Mouse (Mus musculus) G1E (cell line): Measurements from ENCODE around the gene Mphosph9. TPM values are rescaled to one million over a fixed set of nuclear protein-coding genes. Genes with fewer than 3 reads are reported as not detected.
"Not testable (repeated sequence)": the region's sequence is repeated elsewhere in the genome, so short reads cannot be mapped to it uniquely, and the experiment has no call there.

Source experiments
- ATAC-seq: 2 replicates; pipeline ENCODE4 v1.8.0; 2016; ENCODE audit warnings: mild to moderate bottlenecking; ENCODE audit not compliant: insufficient number of reproducible peaks, poor library complexity, low FRiP score, severe bottlenecking; ENCODE audit errors: extremely low read depth
- DNase-seq: peaks from one replicate; pipeline ENCODE4 v3.0.0; 2012; ENCODE audit warnings: low spot score
- H3K27me3 ChIP-seq: 2 replicates; pipeline ENCODE4 v1.6.1; 2012; ENCODE audit warnings: mild to moderate bottlenecking, low read length, inconsistent platforms; ENCODE audit not compliant: insufficient read depth
- H3K36me3 ChIP-seq: replicated peaks from 2 replicates; pipeline ENCODE3; 2012; ENCODE audit warnings: mild to moderate bottlenecking, inconsistent platforms
- H3K4me1 ChIP-seq: 2 replicates; pipeline ENCODE4 v1.6.1; 2012; ENCODE audit warnings: low read depth, low read length, inconsistent platforms, mixed read lengths; ENCODE audit not compliant: insufficient read depth
- H3K4me3 ChIP-seq: 2 replicates; pipeline ENCODE4 v1.5.1; 2012; ENCODE audit warnings: low read depth, mild to moderate bottlenecking, inconsistent platforms, low read length, moderate library complexity, mixed read lengths
- H3K9me3 ChIP-seq: replicated peaks from 2 replicates; pipeline ENCODE4 v1.6.1; 2012; ENCODE audit warnings: inconsistent platforms
- CTCF ChIP-seq: IDR thresholded peaks from 2 replicates; pipeline ENCODE4 v1.5.1; 2012; ENCODE audit warnings: low read depth, low read length, inconsistent platforms, mixed read lengths
- GATA1 ChIP-seq: IDR thresholded peaks from 2 replicates; pipeline ENCODE4 v1.6.1; 2012; ENCODE audit warnings: borderline replicate concordance, low read length, inconsistent platforms, mixed read lengths
- GATA2 ChIP-seq: IDR thresholded peaks from 2 replicates; pipeline ENCODE4 v1.6.1; 2012; ENCODE audit warnings: low read depth, low read length, inconsistent platforms, borderline replicate concordance
- POLR2AphosphoS5 ChIP-seq: IDR thresholded peaks from 2 replicates; pipeline ENCODE4 v1.6.1; 2012; ENCODE audit warnings: low read depth, low read length, inconsistent platforms; ENCODE audit not compliant: insufficient replicate concordance
- TAL1 ChIP-seq: conservative IDR thresholded peaks from 2 replicates; pipeline ENCODE4 v1.6.1; 2012; ENCODE audit warnings: low read depth, low read length, inconsistent platforms, mixed read lengths
- polyA plus RNA-seq: library from polyadenylated mRNA; stranded (reverse); fragments of >175 nt; gene quantifications from 2 replicates; pipeline ENCODE4 v1.2.3, GENCODE M21; 2012
- total RNA-seq, 2 experiments: library from RNA; stranded (forward) in 1 of 2; stranded (reverse) in 1 of 2; fragments of 200-1000 nt in 1 of 2; fragments of >200 nt in 1 of 2; fragmentation: Nextera tagmentation in 1 of 2; gene quantifications; 2 replicates each; pipeline ENCODE4 v1.2.3; 2014 to 2017

Gene Mphosph9
- total and polyA plus RNA-seq, 3 experiments = 2.0 to 24.2 (median 23.2) TPM

- DNase-seq = no peak
- H3K9me3 ChIP-seq = peaks cover 4% of the 10 kb centered on the region
- TF ChIP-seq POLR2AphosphoS5 (no peak), GATA2 (no peak), TAL1 (no peak), CTCF (no peak), GATA1 (no peak)
- ATAC-seq = no peak
- no peaks in the 10 kb centered on the region; the same call in 1 of the 2 replicates for H3K4me1 ChIP-seq
- H3K36me3 ChIP-seq = peaks cover 88% of the 10 kb centered on the region
- no peaks in the 10 kb centered on the region for H3K27me3 ChIP-seq
- H3K4me3 ChIP-seq = no peak overlapping the region
These were observed 18.6 kb downstream of the Mphosph9 start for GRCm38 (mm10) chr5:124309155-124309554.

GRCm38 (mm10) chr5:124302853-124303252 lies 24.9 kb downstream of the Mphosph9 start:
- ATAC-seq = not testable (repeated sequence)
- H3K36me3 ChIP-seq = peaks cover 81% of the 10 kb centered on the region

GRCm38 (mm10) chr5:124300132-124300531 lies 27.6 kb downstream of the Mphosph9 start:
- Histone ChIP-seq H3K27me3 (no peaks in the 10 kb centered on the region), H3K36me3 (peaks cover 75% of the 10 kb centered on the region), H3K4me1 (no peaks in the 10 kb centered on the region; the same call in 1 of the 2 replicates), H3K9me3 (no peaks in the 10 kb centered on the region), H3K4me3 (no peak overlapping the region)
- no peak for ATAC-seq
- DNase-seq = no peak
- TF ChIP-seq CTCF (no peak), GATA2 (no peak), TAL1 (no peak), GATA1 (no peak), POLR2AphosphoS5 (no peak)

More at GRCm38 (mm10) chr5:124302853-124303252, 24.9 kb downstream of the Mphosph9 start:
- H3K27me3 ChIP-seq, H3K9me3 ChIP-seq, H3K4me3 ChIP-seq, DNase-seq, H3K4me1 ChIP-seq: not testable (repeated sequence)

- not testable (repeated sequence) for H3K4me3 ChIP-seq, H3K4me1 ChIP-seq, H3K9me3 ChIP-seq, ATAC-seq, H3K27me3 ChIP-seq, DNase-seq
- peaks cover 77% of the 10 kb centered on the region for H3K36me3 ChIP-seq
- 0 out of 2 replicates have a peak, but pooled peaks have one; percentile 12 for TF ChIP-seq CTCF
These were observed 28.5 kb downstream of the Mphosph9 start for GRCm38 (mm10) chr5:124299307-124299706.

- TF ChIP-seq TAL1 = no peak
- TF ChIP-seq POLR2AphosphoS5 = no peak
- TF ChIP-seq CTCF = no peak
- TF ChIP-seq GATA2 = no peak
- no peak for TF ChIP-seq GATA1
- no peaks in the 10 kb centered on the region for H3K9me3 ChIP-seq
- ATAC-seq (no peak), DNase-seq (no peak)
- H3K4me3 ChIP-seq = no peak overlapping the region
- H3K36me3 ChIP-seq = peaks cover 83% of the 10 kb centered on the region
- no peaks in the 10 kb centered on the region for H3K4me1 ChIP-seq
- H3K27me3 ChIP-seq = no peaks in the 10 kb centered on the region
These were observed 31.3 kb downstream of the Mphosph9 start for GRCm38 (mm10) chr5:124296475-124296874.

GRCm38 (mm10) chr5:124293967-124294366 lies 33.8 kb downstream of the Mphosph9 start:
- ATAC-seq (no peak), DNase-seq (no peak)
- TF ChIP-seq CTCF = no peak
- no peak for TF ChIP-seq GATA2
- TF ChIP-seq TAL1 = no peak
- no peak for TF ChIP-seq POLR2AphosphoS5
- no peak for TF ChIP-seq GATA1
- H3K9me3 ChIP-seq = no peaks in the 10 kb centered on the region
- no peaks in the 10 kb centered on the region for H3K4me1 ChIP-seq
- H3K27me3 ChIP-seq = no peaks in the 10 kb centered on the region
- H3K36me3 ChIP-seq = peaks cover 88% of the 10 kb centered on the region
- no peak overlapping the region for H3K4me3 ChIP-seq

GRCm38 (mm10) chr5:124290216-124290615 lies 37.6 kb downstream of the Mphosph9 start:
- H3K27me3 ChIP-seq = no peaks in the 10 kb centered on the region
- no peaks in the 10 kb centered on the region for H3K4me1 ChIP-seq
- peaks cover 88% of the 10 kb centered on the region for H3K36me3 ChIP-seq
- no peak overlapping the region for H3K4me3 ChIP-seq
- no peak for TF ChIP-seq CTCF
- TF ChIP-seq TAL1 = no peak
- no peak for TF ChIP-seq POLR2AphosphoS5
- TF ChIP-seq GATA1 = no peak
- no peak for TF ChIP-seq GATA2
- H3K9me3 ChIP-seq = peaks cover 5% of the 10 kb centered on the region; the same call in 1 of the 2 replicates
- no peak for ATAC-seq
- no peak for DNase-seq
